Comparison of ENCODE assay signal across 8 mouse cellular contexts in genomic region chr19:17837471-17837859, GRCm38 (mm10). TPM values are rescaled to one million over a fixed set of nuclear protein-coding genes. Genes with fewer than 3 reads are reported as not detected.
DNase-seq lines count a peak whose midpoint lies in the region; ATAC-seq lines count a peak whose summit lies in the region.

Gene Pcsk5 (minus strand): TSS chr19:17837632.

- no peaks in the 10 kb centered on the region for H3K9me3 ChIP-seq in hindbrain, embryonic 11.5 days (ENCODE audit: control insufficient read depth, low read length)

- peak within 1 kb of the TSS; percentile 73 for H3K27ac ChIP-seq in hindbrain, embryonic 11.5 days (ENCODE audit: low read depth, low read length)

- H3K36me3 ChIP-seq in hindbrain, embryonic 11.5 days (ENCODE audit: control insufficient read depth, insufficient read depth, low read length), result no peaks in the 10 kb centered on the region

- H3K27me3 ChIP-seq in hindbrain, embryonic 11.5 days (ENCODE audit: control insufficient read depth, insufficient read depth, low read length), result no peaks in the 10 kb centered on the region

- ATAC-seq in hindbrain, embryonic 11.5 days (ENCODE audit: low FRiP score), result peak; percentile 96

- H3K4me3 ChIP-seq in hindbrain, embryonic 11.5 days (ENCODE audit: low read depth, low read length), result peak within 1 kb of the TSS; percentile 63

- peak within 1 kb of the TSS; percentile 94 for H3K4me2 ChIP-seq in hindbrain, embryonic 11.5 days (replicated peaks; ENCODE audit: low read depth, low read length)

- WGBS in hindbrain, embryonic 11.5 days, result 0% methylated on average over 29 of the region's 36 CpGs

- peak within 1 kb of the TSS; percentile 61 for H3K9ac ChIP-seq in hindbrain, embryonic 11.5 days (ENCODE audit: low read depth, low read length)

- DNase-seq in R1 (ENCODE audit: low read depth, low spot score), result peak; percentile 76
- DNase-seq in cerebellum, postnatal 36 days, result peak; percentile 72 to 77
- DNase-seq in frontal cortex, postnatal 36 days (ENCODE audit: low spot score in 2 of 2), result peak; percentile 83 to 84
- peak; percentile 90 for DNase-seq in hindbrain, embryonic 11.5 days (ENCODE audit: low spot score)
- peak; percentile 15 for DNase-seq in layer of hippocampus, adult 9-10 months (ENCODE audit: low spot score)
- peak; percentile 82 to 86 for DNase-seq in lung, adult 18-20 months
- DNase-seq in retina, embryonic 14.5 days (ENCODE audit: low spot score), result peak; percentile 83
- peak; percentile 77 to 83 for DNase-seq in urinary bladder, postnatal 4 days (ENCODE audit: low spot score in 2 of 2)

- 0 out of 2 replicates have a peak, but pooled peaks cover 3% of the 10 kb centered on the region for H3K4me1 ChIP-seq in hindbrain, embryonic 11.5 days (replicated peaks; ENCODE audit: control insufficient read depth, insufficient read depth, low read length)

RNA-seq across cellular contexts. Expression of gene Pcsk5, which starts in this region (rescaled TPM):
- polyA plus RNA-seq in hindbrain, embryonic 11.5 days (2014; fragmentation: Nextera tagmentation; extraction: Ambion mirVana), result 5.3 and 6.0 TPM in 2 replicates

Comparison
In these comparisons a context has a peak if more than half of its experiments do, and no peak if none do; other contexts are left out.
1. Peak in every context shown above with its lines: DNase-seq, ATAC-seq, H3K4me3 ChIP-seq and H3K27ac ChIP-seq.
2. DNase-seq: peak in every context shown above with its lines; median percentile 90 in hindbrain, embryonic 11.5 days; 84 in lung, adult 18-20 months; 84 in frontal cortex, postnatal 36 days; 83 in retina, embryonic 14.5 days; 80 in urinary bladder, postnatal 4 days; 76 in R1; 74 in cerebellum, postnatal 36 days; 15 in layer of hippocampus, adult 9-10 months.